Mouse (Mus musculus) stomach, postnatal 0 days (tissue): ENCODE data around the gene Ttll8.

Experiments
- CTCF ChIP-seq: IDR thresholded peaks from 2 replicates; pipeline ENCODE4 v1.5.1; 2016; ENCODE audit warnings: antibody characterized with exemption, low read depth, mild to moderate bottlenecking, moderate library complexity
- EP300 ChIP-seq: optimal IDR thresholded peaks from 2 replicates; pipeline ENCODE3; 2016; ENCODE audit warnings: antibody characterized with exemption

GRCm38 (mm10) chr15:88874061-88874460 lies 80.2 kb downstream of the Ttll8 start:
- TF ChIP-seq CTCF (no peak), EP300 (no peak)
